9 mouse cellular contexts compared by ENCODE assay signal in the genomic region with DNA sequence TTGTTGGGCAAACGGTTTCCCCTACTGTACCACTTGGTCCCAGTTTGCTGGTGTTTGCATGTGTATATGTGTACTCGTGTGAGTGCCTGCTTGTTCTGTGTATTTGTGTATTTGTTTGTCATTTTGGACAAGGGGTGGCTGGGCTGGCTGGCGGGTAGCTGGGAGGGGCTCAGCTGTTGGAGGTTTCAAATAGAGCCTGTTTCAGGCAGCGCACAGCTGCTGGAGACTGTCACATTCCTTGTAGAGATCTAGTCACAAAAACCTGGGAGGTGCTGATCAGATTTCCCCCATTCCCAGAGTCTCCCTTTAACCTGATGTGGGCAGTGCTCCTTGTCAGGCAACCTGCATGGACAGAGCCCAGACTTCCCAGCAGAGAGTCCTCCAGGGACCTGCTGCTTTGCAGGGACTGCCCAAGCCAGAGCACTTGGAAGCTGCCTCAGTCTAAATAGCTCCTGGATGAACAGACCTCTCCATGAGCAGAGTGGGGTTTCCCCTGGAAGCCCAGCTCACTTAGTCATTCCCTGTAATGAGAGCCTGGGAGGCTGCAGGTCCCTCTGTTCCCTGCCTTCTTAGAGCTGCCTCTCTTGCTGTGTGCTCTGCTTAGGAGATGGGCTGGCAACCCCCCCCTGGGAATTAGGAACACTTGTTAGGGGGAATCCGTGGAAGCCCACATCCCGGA. TPM values are rescaled to one million over a fixed set of nuclear protein-coding genes. Genes with fewer than 3 reads are reported as not detected.
A peak's percentile ranks its signal among the peaks of the same experiment; 100 is the strongest.
DNase-seq lines count a peak whose midpoint lies in the region; ATAC-seq and TF ChIP-seq lines count a peak whose summit lies in the region.
"Had no signal": no experiment of that assay in that cellular context is flagged by ENCODE, and none has a peak within 500 bp of the region (broad histone marks: within the 10 kb centered on the region; RNA-seq: fewer than 3 reads in every experiment).

No protein-coding gene starts in this region.

- no peak for TF ChIP-seq CTCF in midbrain, postnatal 0 days (IDR thresholded peaks at IDR 0.05)

- H3K27me3 ChIP-seq in kidney, embryonic 16.5 days (ENCODE audit: insufficient read depth, low read length), result peaks cover 14% of the 10 kb centered on the region
- H3K27me3 ChIP-seq in embryonic facial prominence, embryonic 15.5 days, result peaks cover 18% of the 10 kb centered on the region; the same call in 1 of the 2 replicates
- H3K27me3 ChIP-seq in midbrain, postnatal 0 days (ENCODE audit: insufficient read depth, low read length), result no peaks in the 10 kb centered on the region

- no peak for ATAC-seq in kidney, embryonic 16.5 days (ENCODE audit: low FRiP score, low TSS enrichment)
- peak; percentile 25; the same call in 1 of the 2 replicates for ATAC-seq in embryonic facial prominence, embryonic 15.5 days (ENCODE audit: insufficient number of reproducible peaks, low FRiP score, low TSS enrichment, low read depth)
- no peak for ATAC-seq in midbrain, postnatal 0 days (ENCODE audit: low FRiP score)

- no peaks in the 10 kb centered on the region for H3K36me3 ChIP-seq in kidney, embryonic 16.5 days (ENCODE audit: insufficient read depth, low read length)
- H3K36me3 ChIP-seq in embryonic facial prominence, embryonic 15.5 days, result no peaks in the 10 kb centered on the region
- H3K36me3 ChIP-seq in midbrain, postnatal 0 days (ENCODE audit: insufficient read depth, low read length), result no peaks in the 10 kb centered on the region
- H3K36me3 ChIP-seq: liver, embryonic 15.5 days had no signal

- no peak overlapping the region for H3K9ac ChIP-seq in kidney, embryonic 16.5 days (replicated peaks; ENCODE audit: low read length)
- H3K9ac ChIP-seq in embryonic facial prominence, embryonic 15.5 days, result no peak overlapping the region
- H3K9ac ChIP-seq in midbrain, postnatal 0 days (replicated peaks; ENCODE audit: low read length, poor library complexity, severe bottlenecking), result peak overlapping the region; percentile 79
- H3K9ac ChIP-seq: liver, embryonic 15.5 days had no signal

- peak overlapping the region; percentile 48 for H3K4me3 ChIP-seq in kidney, embryonic 16.5 days (ENCODE audit: low read length)
- H3K4me3 ChIP-seq in embryonic facial prominence, embryonic 15.5 days (replicated peaks), result peak overlapping the region; percentile 44
- H3K4me3 ChIP-seq in midbrain, postnatal 0 days (ENCODE audit: low read depth, low read length), result peak overlapping the region; percentile 67
- H3K4me3 ChIP-seq: liver, embryonic 15.5 days had no signal

- WGBS in kidney, embryonic 16.5 days, result 34% methylated on average over 6 of the region's 6 CpGs
- 17% methylated on average over 6 of the region's 6 CpGs for WGBS in embryonic facial prominence, embryonic 15.5 days
- 9% methylated on average over 6 of the region's 6 CpGs for WGBS in midbrain, postnatal 0 days

- H3K4me2 ChIP-seq in kidney, embryonic 16.5 days (replicated peaks; ENCODE audit: low read depth, low read length), result peak overlapping the region; percentile 85
- H3K4me2 ChIP-seq in embryonic facial prominence, embryonic 15.5 days (replicated peaks), result peak overlapping the region; percentile 91
- peak overlapping the region; percentile 95 for H3K4me2 ChIP-seq in midbrain, postnatal 0 days (ENCODE audit: low read depth, low read length, poor library complexity, severe bottlenecking)
- H3K4me2 ChIP-seq: liver, embryonic 15.5 days had no signal

- peaks cover 35% of the 10 kb centered on the region for H3K4me1 ChIP-seq in kidney, embryonic 16.5 days (ENCODE audit: insufficient read depth, low read length)
- peaks cover 43% of the 10 kb centered on the region for H3K4me1 ChIP-seq in embryonic facial prominence, embryonic 15.5 days
- H3K4me1 ChIP-seq in midbrain, postnatal 0 days (ENCODE audit: insufficient read depth, low read length), result peaks cover 20% of the 10 kb centered on the region; the same call in 1 of the 2 replicates

- H3K9me3 ChIP-seq in kidney, embryonic 16.5 days (ENCODE audit: low read length), result no peaks in the 10 kb centered on the region
- H3K9me3 ChIP-seq in embryonic facial prominence, embryonic 15.5 days (replicated peaks), result no peaks in the 10 kb centered on the region
- H3K9me3 ChIP-seq in midbrain, postnatal 0 days (ENCODE audit: low read length), result no peaks in the 10 kb centered on the region
- H3K9me3 ChIP-seq: liver, embryonic 15.5 days had no signal

- H3K27ac ChIP-seq in kidney, embryonic 16.5 days (ENCODE audit: low read length), result no peak overlapping the region
- H3K27ac ChIP-seq in embryonic facial prominence, embryonic 15.5 days (replicated peaks), result peak overlapping the region; percentile 58; the same call in 1 of the 2 replicates
- peak overlapping the region; percentile 72 for H3K27ac ChIP-seq in midbrain, postnatal 0 days (ENCODE audit: low read depth, low read length)
- H3K27ac ChIP-seq: liver, embryonic 15.5 days had no signal

- no peak for DNase-seq in kidney, postnatal 14 days
- DNase-seq in heart, postnatal 4 days, result peak; percentile 24
- no peak for DNase-seq in midbrain, postnatal 0 days (ENCODE audit: low spot score)
- no peak for DNase-seq in retina, embryonic 14.5 days (ENCODE audit: low spot score)
- no peak for DNase-seq in kidney, adult 9 months
- no peak for DNase-seq in cerebellum, adult 18-20 months

RNA-seq across cellular contexts. Expression of a gene that starts 2.6 kb away (rescaled TPM):
- 2.5 and 2.6 TPM in 2 replicates for polyA plus RNA-seq in kidney, embryonic 16.5 days (2015; fragmentation: Nextera tagmentation; extraction: Ambion mirVana)
- 2.7 and 4.3 TPM in 2 replicates for polyA plus RNA-seq in embryonic facial prominence, embryonic 15.5 days (2015; fragmentation: Nextera tagmentation; extraction: Ambion mirVana)
- 1 to 10 TPM; 4.3 to 4.8 TPM for total RNA-seq in heart, postnatal 4 days (2021)
- total RNA-seq in midbrain, postnatal 0 days (2014; rRNA removed), result 21.4 and 23.3 TPM in 2 replicates
- polyA plus RNA-seq in midbrain, postnatal 0 days (2015; fragmentation: Nextera tagmentation; extraction: Ambion mirVana), result 5.9 and 7.3 TPM in 2 replicates
